Mouse (Mus musculus) spleen, postnatal 10 days (tissue): ENCODE measurements around the gene Arrb1.
"Not testable (repeated sequence)": the region's sequence is repeated elsewhere in the genome, so short reads cannot be mapped to it uniquely, and the experiment has no call there.

ENCODE experiments used
- DNase-seq, 2 experiments: peaks; one replicate each; pipeline ENCODE4 v3.0.0; 2021 to 2022; ENCODE audit warnings: low spot score in 2 of 2

The Arrb1 gene

DNA sequence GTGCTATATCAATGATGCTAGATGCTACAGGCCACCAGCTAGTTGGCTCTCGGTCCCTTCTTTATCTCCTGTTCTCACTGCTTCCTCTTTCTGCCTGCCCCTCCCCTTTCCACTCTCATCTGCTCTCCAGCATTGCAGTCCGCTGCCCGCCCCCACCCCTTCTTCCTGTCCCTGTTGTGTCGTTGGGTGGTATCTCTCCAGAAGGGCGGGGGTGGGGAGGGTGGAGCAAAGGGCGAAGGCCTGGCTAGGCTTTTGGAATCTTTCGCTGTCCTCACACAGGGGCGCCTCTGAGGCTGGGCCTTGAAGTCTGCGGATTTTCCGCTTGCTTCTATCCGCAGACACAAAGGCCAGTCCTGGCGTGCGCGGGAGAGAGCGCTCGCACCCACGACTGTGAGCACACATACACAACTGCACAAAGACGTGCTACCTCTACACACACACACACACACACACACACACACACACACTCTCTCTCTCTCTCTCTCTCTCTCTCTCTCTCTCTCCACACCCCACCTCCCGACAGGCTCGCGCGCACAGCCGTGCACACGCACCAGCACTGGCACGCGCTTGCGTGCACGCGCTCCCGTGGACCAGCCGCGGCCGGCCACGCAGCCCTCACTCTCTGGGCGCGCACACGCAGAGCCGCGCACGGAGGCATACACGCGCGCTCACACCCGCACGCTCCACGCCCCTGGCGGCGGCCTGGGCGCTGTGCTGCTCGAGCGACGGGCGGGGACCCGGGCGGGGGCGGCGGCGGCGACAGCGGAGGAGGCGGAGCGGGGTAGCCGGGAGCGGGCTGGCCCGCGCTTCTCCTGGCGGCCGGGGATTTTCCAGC, at the start of gene Arrb1:
Gene Arrb1, plus strand, starts transcription at position 566 of the 835 bp plus-strand sequence.
- peak; percentile 82 to 89 for DNase-seq

GRCm38 (mm10) chr7:99489708-99490107, 45.6 kb upstream of the Arrb1 start:
- no peak for DNase-seq

- DNase-seq: no peak
Measured at GRCm38 (mm10) chr7:99499128-99499527, 36.1 kb upstream of the Arrb1 start.

DNA sequence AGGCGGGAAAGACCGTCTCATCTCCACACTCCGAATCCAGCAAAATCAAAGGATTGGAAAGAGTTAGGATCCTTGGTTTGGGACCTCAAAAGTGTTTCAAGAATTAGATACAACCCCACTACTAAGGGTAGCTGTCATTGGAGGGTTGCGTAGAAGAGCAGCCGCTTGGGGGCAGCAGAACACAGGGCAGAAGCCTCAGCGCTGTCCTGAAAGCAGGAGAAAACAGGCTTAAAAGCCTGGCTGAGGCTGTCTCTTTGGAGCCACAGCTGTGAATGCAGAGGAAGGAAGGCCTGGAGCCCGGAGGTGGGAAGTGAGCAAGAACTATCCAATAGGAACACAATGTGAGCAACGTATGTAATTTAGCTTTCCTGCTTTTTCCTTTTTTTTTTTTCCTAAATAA, 35.1 kb upstream of the Arrb1 start:
- DNase-seq: peak; percentile 69 to 91

GRCm38 (mm10) chr7:99500655-99501054, 34.6 kb upstream of the Arrb1 start:
- peak; percentile 29 to 53 for DNase-seq

DNA sequence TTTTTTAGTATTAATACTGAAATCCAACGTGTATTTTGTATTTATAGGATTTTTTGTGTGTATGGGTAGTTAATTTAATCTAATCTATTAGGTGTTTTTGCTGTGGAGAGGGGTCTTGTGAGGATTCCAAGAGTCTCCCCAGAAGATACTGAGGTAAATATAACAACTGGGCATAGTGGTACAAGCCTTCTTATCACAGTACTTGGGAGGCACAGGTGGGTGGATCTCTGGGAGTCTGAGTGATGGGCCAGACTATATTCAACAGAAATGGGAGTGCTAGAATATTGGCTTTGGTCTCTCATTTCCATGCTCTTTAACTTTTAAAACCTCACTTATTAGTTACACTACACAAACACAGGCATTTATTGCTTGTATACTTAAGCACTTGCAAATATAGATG, 34.1 kb upstream of the Arrb1 start:
- DNase-seq: no peak

GRCm38 (mm10) chr7:99504556-99504955, 30.7 kb upstream of the Arrb1 start:
- DNase-seq: no peak

DNA sequence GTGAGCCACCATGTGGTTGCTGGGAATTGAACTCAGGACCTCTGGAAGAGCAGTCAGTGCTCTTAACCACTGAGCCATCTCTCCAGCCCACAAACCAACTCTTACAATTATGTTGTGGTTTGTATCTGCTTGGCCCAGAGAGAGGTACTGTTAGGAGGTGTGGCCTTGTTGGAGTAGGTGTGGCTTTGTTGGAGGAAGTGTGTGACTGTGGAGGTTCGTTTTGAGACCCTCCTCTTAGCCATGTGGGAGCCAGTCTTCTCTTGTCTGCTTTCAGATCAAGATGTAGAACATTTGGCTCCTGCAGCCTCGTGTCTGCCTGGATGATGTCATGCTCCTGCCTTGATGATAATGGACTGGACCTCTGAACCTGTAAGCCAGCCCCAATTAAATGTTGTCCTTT, 27.1 kb upstream of the Arrb1 start:
- not testable (repeated sequence) for DNase-seq

DNA sequence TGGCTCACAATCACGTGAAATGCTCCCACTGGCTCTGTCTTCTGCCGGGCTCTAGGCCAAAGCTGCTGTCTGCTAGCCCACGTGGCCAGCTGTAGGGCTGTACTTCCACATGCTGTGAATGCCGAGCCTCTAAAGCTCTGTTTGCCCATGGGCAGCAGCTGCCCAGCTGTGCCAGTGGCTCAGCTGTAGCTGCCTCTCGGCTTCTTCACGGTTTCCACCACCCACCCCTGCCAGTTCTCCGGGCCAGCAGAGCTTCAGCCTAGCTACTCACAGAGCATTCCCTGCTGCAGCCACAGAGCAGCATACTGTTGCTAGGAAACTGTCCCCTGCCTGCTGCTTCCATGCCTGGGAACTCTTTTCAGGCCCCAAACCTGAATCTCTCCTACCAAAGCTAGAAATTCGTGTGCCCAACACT, 25.2 kb upstream of the Arrb1 start:
- no peak for DNase-seq

DNA sequence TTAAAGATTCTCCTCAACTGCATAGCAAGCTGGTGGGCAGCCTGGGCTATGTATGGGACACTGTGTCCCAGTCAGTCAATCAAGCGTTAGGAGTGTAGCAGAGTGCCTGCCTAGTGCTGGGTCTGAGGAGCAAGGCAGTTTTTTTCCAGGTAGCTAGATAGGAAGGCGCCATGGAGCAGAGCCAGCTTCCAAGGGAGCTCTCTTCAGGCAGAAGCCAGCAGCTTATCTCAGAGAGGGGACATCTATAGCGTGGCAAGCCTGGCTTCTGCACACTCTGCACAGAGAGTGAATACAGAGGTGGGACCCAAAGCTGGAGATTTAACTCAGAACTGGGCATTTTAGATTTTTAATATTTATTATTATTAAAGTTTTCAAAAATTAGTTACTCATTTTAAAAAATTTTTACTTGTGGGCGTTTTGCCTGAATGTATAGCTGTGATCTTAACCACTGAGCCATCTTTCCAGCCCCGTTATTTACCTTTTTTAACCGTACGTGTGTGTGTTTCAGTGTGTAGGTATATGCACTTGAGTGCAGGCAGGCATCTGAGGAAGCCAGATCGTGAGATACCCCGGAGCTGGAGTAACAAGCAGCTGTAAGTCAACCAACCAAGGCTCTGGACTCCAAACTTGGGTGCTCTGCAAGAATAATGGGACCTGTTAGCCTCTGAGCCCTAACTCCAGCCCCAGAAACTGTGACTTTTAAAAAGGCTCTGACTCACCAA, 19.0 kb upstream of the Arrb1 start:
- DNase-seq: no peak

GRCm38 (mm10) chr7:99516814-99517157, 18.5 kb upstream of the Arrb1 start:
- no peak for DNase-seq

GRCm38 (mm10) chr7:99518954-99519644, 16.2 kb upstream of the Arrb1 start:
- DNase-seq: no peak

DNA sequence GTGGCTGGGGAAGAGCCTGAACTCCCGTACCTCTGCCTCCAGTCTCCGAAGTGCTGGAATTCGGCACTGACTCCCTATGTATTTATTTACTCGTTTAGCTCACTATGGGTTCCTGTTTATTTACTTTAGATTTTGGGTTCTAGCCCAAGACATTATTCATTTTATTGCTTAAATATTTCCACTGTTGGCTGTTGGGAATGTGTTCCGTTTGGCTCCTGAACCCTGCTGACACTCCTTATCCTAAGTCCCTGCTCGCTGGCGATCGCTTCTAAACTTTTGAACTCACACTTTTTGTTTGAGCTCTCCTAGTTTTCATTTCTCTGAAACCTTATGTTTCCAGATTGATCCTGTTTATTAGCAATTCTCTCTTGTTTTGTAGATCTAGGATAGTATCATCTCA, 12.1 kb upstream of the Arrb1 start:
- DNase-seq: no peak

DNA sequence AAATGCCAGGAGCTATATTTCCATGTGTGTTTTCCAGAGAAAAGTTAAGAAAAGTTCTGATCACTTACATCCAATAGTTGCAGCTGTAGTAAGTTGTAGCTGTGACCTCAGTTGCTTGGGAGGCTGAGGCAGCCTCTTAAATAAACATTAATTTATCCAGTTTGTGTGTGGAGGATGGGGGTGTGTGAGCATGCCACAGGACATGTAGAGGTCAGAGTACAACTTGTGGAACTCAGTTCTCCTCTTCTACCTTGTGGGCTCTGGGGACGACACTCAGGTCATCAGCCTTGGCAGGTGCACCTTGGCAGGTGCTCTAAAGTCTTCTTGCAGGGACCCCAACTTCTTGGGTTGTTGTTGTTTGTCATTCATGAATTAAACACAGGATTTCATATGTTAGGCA, 11.4 kb upstream of the Arrb1 start:
- no peak for DNase-seq

DNA sequence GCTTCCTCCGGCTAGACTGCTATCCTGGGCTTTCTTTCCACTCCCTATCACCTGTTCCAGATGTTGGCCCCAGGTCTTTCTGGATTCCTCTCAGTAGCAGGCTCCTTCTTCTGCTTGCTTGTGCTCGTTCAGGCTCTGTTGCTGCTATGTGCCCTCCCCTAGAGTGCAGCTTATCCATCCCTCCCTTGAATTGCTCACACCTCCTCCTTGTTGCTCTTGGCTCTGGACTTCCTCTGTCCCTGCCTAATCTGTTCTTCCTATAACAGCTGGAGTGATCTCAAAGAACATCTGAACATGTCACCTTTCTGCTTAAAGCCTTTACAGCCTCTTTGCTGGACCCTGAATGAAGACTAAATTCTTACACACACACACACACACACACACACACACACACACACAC, 6.7 kb upstream of the Arrb1 start:
- DNase-seq: no peak

- no peak for DNase-seq
Measured at GRCm38 (mm10) chr7:99529410-99529809, 5.9 kb upstream of the Arrb1 start.

DNA sequence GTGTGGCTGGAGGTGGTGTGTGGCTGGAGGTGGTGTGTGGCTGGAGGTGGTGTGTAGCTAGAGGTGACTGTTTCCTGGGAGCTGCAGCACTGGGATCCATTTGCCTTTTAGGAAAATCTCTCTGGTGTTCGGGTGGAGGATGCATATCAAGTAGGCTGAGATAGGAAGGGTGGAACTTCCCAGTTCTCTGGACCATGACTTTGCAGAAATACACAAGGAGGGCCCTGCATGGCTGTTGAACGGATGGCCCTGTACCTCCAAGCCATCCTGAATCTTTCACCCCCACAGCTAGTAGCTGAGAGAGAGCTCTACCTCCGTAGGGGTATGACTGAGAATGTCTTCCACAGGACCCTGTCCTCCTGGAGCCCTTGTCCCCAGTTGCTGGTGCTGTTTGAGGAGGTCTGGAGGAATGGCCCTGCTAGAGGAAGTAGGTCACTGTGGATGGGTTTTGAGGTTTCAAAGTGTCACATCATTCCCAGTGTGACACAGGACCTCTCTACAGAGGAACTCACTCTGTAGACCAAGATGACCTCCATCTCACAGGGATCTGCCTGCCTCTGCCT, 3.8 kb upstream of the Arrb1 start:
- DNase-seq: peak in 1 of 2 experiments; percentile 65

DNA sequence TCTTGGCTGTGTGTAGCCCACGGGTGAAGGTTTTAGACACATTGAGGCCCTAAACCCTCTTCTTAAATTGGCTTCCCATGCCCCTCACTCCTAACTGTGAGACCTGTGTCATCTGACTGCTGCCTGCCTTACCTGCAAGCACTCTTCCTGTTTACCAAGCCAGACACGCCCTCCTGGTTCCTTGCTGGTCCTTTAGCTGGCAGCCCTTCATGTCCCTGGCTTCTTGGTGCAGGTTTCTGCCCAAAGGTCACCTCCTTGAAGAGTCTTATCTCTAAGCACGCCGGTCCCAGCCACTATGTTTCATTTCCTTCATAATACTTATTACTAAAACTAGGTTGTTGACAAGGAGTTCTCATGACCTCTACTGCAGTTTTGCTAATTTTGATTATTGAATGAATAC, 2.7 kb upstream of the Arrb1 start:
- no peak for DNase-seq

DNA sequence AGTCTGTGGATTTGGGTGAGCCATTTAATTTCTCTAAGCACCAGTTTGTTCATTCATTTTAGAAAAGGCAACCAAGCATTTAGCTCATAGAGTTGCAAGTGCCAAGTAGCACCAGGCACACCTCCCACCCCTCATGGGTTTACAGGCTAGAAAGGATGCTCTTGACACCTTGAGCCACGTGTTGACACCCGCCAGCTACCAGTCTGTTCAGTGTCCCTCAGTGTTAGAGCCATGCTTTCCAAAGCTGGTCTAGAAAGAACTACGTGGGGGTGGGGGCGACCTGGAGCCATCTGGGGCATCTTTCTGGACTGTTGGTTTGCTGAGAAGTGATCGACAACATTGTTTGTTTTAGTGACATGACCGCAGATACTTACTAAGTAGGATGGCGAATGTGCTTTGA, 1.7 kb upstream of the Arrb1 start:
- DNase-seq: no peak

GRCm38 (mm10) chr7:99534501-99534900, 765 bp upstream of the Arrb1 start:
- DNase-seq: peak in 1 of 2 experiments; percentile 44

DNA sequence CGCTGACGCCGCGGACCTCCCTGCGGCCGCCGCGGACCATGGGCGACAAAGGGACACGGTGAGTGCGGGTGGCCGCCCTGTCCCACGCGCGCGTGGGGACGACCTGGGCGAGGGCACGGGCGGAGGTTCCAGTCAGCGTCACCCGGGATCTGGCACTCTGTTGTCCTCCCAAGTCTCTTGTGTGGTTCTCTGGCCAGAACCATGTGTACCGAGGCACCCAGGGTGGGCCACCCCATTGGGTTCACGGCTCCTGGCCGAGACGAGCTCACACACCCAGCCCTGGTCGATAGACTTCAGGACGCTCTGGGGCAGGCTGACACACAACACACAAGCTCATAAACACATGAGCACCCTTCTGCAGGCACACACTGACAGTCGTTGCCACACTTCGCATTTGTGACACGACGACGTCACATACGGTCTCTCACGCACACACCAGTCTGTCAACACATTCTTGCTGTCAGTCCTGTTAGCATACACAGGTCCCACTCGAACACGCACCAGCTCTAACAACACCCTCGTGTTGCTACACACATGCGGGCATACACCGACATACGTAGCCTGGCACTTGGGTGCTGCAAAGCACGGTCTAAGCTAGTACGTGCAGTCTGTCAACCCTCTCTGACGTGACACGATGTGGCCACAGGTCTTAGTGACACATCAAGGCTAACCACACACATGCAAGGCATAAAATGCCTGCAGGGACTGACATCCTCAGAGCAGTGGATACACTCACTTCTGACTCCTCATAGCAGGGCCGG, 655 bp downstream of the Arrb1 start:
- peak; percentile 62 to 72 for DNase-seq
